26 mouse cellular contexts compared by ENCODE assay signal in genomic region chr7:80280032-80280431, GRCm38 (mm10).
"Had no signal": no experiment of that assay in that cellular context is flagged by ENCODE, and none has a peak within 500 bp of the region (broad histone marks: within the 10 kb centered on the region; RNA-seq: fewer than 3 reads in every experiment).

No protein-coding gene starts in this region.

- DNase-seq: cerebellum, adult 2 months; cerebellum, adult 8-10 months; cerebellum, adult 9-10 months; cerebellum, adult 9-11 months; cerebellum, postnatal 10 days; cerebellum, postnatal 14 days; cerebellum, postnatal 25 days; cerebellum, postnatal 36 days; forebrain, postnatal 0 days; gastrocnemius, adult 2 months; gastrocnemius, postnatal 10 days; gastrocnemius, postnatal 14 days; gastrocnemius, postnatal 25 days; gastrocnemius, postnatal 36 days; heart, adult 18-20 months; heart, adult 2 months had no signal

- H3K9ac ChIP-seq: embryonic facial prominence, embryonic 12.5 days; embryonic facial prominence, embryonic 13.5 days; embryonic facial prominence, embryonic 15.5 days; forebrain, embryonic 12.5 days; forebrain, embryonic 13.5 days; forebrain, embryonic 15.5 days; forebrain, postnatal 0 days had no signal

- H3K27ac ChIP-seq: embryonic facial prominence, embryonic 12.5 days; embryonic facial prominence, embryonic 13.5 days; embryonic facial prominence, embryonic 15.5 days; forebrain, embryonic 10.5 days; forebrain, embryonic 12.5 days; forebrain, embryonic 13.5 days; forebrain, embryonic 15.5 days; gastrocnemius, adult 2 months; heart, adult 2 months had no signal

- H3K27me3 ChIP-seq: embryonic facial prominence, embryonic 12.5 days; embryonic facial prominence, embryonic 13.5 days; embryonic facial prominence, embryonic 15.5 days; forebrain, embryonic 12.5 days; forebrain, embryonic 13.5 days; forebrain, embryonic 15.5 days had no signal

- H3K4me2 ChIP-seq: embryonic facial prominence, embryonic 12.5 days; embryonic facial prominence, embryonic 13.5 days; embryonic facial prominence, embryonic 15.5 days; forebrain, embryonic 12.5 days; forebrain, embryonic 13.5 days; forebrain, embryonic 15.5 days had no signal

- H3K4me1 ChIP-seq: embryonic facial prominence, embryonic 12.5 days; embryonic facial prominence, embryonic 13.5 days; embryonic facial prominence, embryonic 15.5 days; forebrain, embryonic 10.5 days; forebrain, embryonic 12.5 days; forebrain, embryonic 13.5 days; forebrain, embryonic 15.5 days had no signal

- ATAC-seq: forebrain, embryonic 13.5 days; forebrain, embryonic 14.5 days; forebrain, embryonic 15.5 days; forebrain, embryonic 16.5 days; forebrain, postnatal 0 days had no signal

- H3K4me3 ChIP-seq: embryonic facial prominence, embryonic 12.5 days; embryonic facial prominence, embryonic 13.5 days; embryonic facial prominence, embryonic 15.5 days; erythroblast, embryonic 14.5 days; forebrain, embryonic 10.5 days; forebrain, embryonic 12.5 days; forebrain, embryonic 13.5 days; forebrain, embryonic 15.5 days; gastrocnemius, adult 2 months; heart, adult 2 months had no signal
